Mouse (Mus musculus) testis, postnatal 10 days (tissue): ENCODE data around the gene Dus4l.
A peak's percentile ranks its signal among the peaks of the same experiment; 100 is the strongest.
"Not testable (repeated sequence)": the region's sequence is repeated elsewhere in the genome, so short reads cannot be mapped to it uniquely, and the experiment has no call there.

Source experiments
- DNase-seq: peaks from one replicate; pipeline ENCODE4 v3.0.0; 2021; ENCODE audit warnings: low spot score

Gene Dus4l

GRCm38 (mm10) chr12:31654197-31654964 lies at the start of gene Dus4l, which contains the start of gene Cog5:
Dus4l (minus strand) TSS chr12:31654826.
Cog5 (plus strand) TSS chr12:31654869.
- DNase-seq = peak; percentile 98

GRCm38 (mm10) chr12:31703904-31704303 lies 49.3 kb upstream of the Dus4l start:
- DNase-seq = no peak

- DNase-seq = no peak
Measured at GRCm38 (mm10) chr12:31701411-31701810, 46.8 kb upstream of the Dus4l start.

- DNase-seq = no peak
Measured at GRCm38 (mm10) chr12:31700623-31701347, 46.2 kb upstream of the Dus4l start.

GRCm38 (mm10) chr12:31693278-31693677 lies 38.7 kb upstream of the Dus4l start:
- DNase-seq = no peak

GRCm38 (mm10) chr12:31686679-31687078 lies 32.1 kb upstream of the Dus4l start:
- DNase-seq = no peak

- no peak for DNase-seq
Measured at GRCm38 (mm10) chr12:31667187-31667586, 12.6 kb upstream of the Dus4l start.

GRCm38 (mm10) chr12:31665999-31666398 lies 11.4 kb upstream of the Dus4l start:
- DNase-seq = no peak

- no peak for DNase-seq
Measured at GRCm38 (mm10) chr12:31656841-31657240, 2.2 kb upstream of the Dus4l start.

GRCm38 (mm10) chr12:31654965-31655477 lies 395 bp upstream of the Dus4l start:
- no peak for DNase-seq

- no peak for DNase-seq
Measured at GRCm38 (mm10) chr12:31653611-31654010, 1.0 kb downstream of the Dus4l start.

- DNase-seq = no peak
Measured at GRCm38 (mm10) chr12:31635240-31635607, 19.4 kb downstream of the Dus4l start.

GRCm38 (mm10) chr12:31634343-31635239 lies 20.0 kb downstream of the Dus4l start, which contains the start of gene Bcap29:
Bcap29 (minus strand) TSS chr12:31634658.
- DNase-seq = peak; percentile 88

GRCm38 (mm10) chr12:31633970-31634342 lies 20.7 kb downstream of the Dus4l start:
- peak; percentile 48 for DNase-seq

- not testable (repeated sequence) for DNase-seq
Measured at GRCm38 (mm10) chr12:31628396-31628795, 26.2 kb downstream of the Dus4l start.

GRCm38 (mm10) chr12:31625016-31625415 lies 29.6 kb downstream of the Dus4l start:
- DNase-seq = no peak

- DNase-seq = no peak
Measured at GRCm38 (mm10) chr12:31620106-31620505, 34.5 kb downstream of the Dus4l start.

GRCm38 (mm10) chr12:31613353-31613752 lies 41.3 kb downstream of the Dus4l start:
- DNase-seq = no peak

GRCm38 (mm10) chr12:31608138-31608537 lies 46.5 kb downstream of the Dus4l start:
- DNase-seq = no peak

- no peak for DNase-seq
Measured at GRCm38 (mm10) chr12:31604894-31605293, 49.7 kb downstream of the Dus4l start.

GRCm38 (mm10) chr12:31603586-31603985 lies 51.0 kb downstream of the Dus4l start:
- no peak for DNase-seq

GRCm38 (mm10) chr12:31594296-31594695 lies 60.3 kb downstream of the Dus4l start:
- DNase-seq = no peak
